Mouse (Mus musculus) CD4-positive, CD25-positive, alpha-beta regulatory T cell, adult 4 months (primary cell): ENCODE data around the gene Ciita. TPM values are rescaled to one million over a fixed set of nuclear protein-coding genes. Genes with fewer than 3 reads are reported as not detected.

Source experiments
- ATAC-seq: one replicate; pipeline ENCODE4 v1.8.0; 2017
- polyA plus RNA-seq, 2 experiments: library from polyadenylated mRNA; unstranded; fragments of 100-300 nt; shearing (Covaris generic); gene quantifications; one replicate each; pipeline ENCODE4 v1.2.1; 2017

The Ciita gene
- 1 to 10 TPM in 1 of 2 experiments, under 1 TPM in 1; 0.81 to 7.1 TPM for polyA plus RNA-seq

DNA sequence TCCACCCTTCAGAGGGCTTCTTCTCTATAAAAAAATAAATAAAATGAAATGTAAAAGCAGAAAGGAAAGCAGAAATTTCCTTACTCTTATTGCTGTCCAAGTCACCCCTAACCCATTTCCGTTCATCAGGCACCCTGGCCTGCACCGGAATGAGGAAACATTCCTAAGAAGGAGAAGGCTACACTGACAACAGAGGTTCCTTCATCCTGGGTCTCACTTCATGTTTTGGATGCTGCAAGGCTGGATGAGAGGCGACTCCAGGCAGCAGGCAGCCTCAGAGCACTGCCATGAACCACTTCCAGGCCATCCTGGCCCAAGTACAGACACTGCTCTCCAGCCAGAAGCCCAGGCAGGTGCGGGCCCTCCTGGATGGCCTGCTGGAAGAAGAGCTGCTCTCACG is at the start of gene Ciita:
TSS of gene Ciita (plus strand) at position 203 of the 400 bp plus-strand sequence.
- ATAC-seq, result no peak

DNA sequence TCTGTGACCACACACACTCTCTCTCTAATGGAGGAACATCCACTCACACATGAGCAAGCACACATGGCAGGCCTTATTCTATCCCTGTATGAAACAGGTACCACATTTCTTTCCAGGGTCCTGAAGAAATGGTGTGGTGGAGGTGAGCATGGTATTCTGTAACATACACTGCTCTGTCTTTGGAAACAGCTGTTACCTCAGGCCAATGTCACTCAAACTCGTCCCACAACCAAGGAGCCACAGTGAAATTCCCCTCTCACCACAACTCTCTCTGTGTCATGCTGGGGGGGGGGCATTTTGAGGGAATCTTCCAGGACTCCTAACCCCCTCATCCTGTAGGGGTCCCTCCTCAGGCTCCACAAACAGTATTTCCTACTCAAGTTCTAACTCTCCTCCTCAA is 47.9 kb upstream of the Ciita start:
- no peak for ATAC-seq

DNA sequence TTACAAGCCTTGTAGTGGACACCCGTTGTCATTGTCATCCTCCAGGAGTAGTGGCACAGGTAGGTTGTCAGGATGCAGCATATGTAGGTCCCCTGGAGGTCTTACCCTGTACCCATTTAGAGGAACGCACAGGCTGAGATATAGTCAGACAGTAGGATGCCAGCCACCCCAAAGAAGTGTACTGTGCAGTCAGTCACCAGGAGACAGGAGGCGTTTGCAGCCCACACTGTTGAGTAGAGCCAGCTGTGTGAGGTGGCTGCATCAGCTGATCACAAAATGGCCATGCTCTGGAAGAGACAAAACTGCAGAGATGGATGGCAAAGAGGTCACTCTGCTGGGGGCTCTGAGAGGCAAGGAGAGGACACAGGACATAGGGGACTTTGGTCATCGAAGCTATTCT is 47.5 kb upstream of the Ciita start:
- ATAC-seq, result no peak

DNA sequence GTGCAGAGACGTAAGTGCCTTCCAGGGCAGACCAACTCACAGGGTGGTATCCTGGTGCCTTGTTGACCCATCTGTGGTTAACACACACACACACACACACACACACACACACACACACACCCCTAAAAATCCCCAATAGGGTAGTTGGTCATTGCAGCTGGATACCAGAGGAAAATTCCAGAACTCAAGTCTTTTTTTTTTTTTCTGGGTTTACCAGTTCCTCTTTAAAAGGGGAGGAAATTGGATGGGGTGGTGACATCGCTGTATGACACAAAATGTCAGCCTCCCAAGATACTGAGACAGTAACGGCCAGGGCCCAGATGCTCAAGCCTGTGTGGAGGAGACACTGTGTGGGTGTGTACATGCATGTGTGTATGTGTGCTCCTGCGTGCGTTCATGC is 46.5 kb upstream of the Ciita start:
- ATAC-seq, result no peak

DNA sequence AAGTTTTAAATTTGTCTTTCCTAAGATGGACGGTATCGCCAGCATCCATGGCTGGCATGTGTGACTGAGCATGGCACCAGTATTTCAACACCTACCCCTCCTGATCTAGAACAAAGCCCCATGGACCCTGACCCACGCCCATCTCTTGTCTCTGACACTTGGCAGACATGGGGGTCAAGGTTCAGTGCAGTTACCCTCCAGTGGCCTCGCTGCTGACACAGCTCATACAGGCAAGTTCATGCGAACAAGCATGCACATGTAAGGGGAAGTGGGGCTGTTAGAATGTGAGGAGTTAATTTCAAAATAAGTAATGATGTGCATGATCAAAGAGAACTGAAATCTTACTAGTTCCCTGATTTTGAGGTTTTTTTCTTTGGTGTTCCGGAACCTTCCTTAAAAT is 43.7 kb upstream of the Ciita start:
- ATAC-seq, result no peak

DNA sequence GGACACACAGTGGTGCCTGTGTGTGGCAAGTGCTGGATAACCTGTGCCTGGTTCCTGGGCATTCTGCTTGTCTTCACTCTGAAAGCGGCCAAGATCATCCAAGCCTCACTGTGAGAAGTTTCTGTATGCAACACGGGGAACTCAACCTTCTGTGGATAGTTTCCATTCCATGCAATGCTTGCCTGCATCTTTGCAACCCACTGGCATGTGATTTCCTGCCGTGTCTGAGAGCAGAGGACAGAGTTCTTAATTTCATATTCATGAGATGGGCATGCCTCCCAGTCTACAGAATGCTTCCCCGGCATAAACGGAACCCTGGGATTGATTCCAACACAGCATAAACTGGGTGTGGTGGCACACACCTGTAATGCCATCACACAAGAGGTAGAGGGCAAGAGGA is 41.8 kb upstream of the Ciita start:
- no peak for ATAC-seq

DNA sequence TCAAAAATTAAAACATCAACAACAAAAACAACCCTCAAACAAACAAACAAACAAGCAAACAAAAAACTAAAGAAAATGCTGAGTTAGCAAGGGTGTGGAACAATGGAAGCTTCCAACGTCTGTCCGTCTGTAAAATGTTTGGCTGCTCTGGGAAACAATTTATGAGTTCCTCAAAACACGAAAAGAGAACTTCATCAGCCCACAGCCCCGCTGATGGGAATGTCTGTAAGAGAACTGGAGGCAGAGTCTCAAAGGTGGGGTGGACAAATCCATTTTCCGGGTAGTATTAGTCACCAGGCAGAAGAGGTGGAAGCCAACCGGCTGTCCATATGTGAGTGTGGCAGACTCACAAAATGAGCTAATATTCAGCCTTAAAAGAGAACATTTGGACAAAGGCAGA is 38.5 kb upstream of the Ciita start:
- no peak for ATAC-seq

GRCm38 (mm10) chr16:10441761-10442160 is 38.1 kb upstream of the Ciita start:
- no peak for ATAC-seq

DNA sequence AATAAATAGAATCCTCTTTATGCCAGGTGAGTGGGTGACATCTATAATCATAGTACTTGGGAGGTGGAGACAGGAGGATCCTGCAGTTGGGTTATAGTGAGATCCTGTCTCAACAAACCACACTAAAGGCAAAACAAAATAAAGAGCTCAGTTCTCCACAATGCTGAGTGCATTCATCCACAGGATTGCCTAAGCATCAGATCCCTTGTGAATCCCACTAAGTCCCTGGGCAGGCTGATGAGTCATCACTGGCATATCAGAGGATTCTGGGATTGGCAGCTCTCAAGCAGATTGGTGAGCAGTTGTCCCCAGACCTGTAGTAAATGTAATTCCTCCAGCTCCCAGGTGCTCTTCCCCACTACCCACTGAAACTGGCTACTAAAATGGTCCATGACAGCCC is 36.1 kb upstream of the Ciita start:
- ATAC-seq, result no peak

- ATAC-seq, result no peak
Measured at GRCm38 (mm10) chr16:10446573-10447263, 33.1 kb upstream of the Ciita start.

GRCm38 (mm10) chr16:10447264-10447594 is 32.6 kb upstream of the Ciita start, which contains the start of gene Tvp23a:
Gene Tvp23a, minus strand, starts transcription at chr16:10447362.
- no peak for ATAC-seq

DNA sequence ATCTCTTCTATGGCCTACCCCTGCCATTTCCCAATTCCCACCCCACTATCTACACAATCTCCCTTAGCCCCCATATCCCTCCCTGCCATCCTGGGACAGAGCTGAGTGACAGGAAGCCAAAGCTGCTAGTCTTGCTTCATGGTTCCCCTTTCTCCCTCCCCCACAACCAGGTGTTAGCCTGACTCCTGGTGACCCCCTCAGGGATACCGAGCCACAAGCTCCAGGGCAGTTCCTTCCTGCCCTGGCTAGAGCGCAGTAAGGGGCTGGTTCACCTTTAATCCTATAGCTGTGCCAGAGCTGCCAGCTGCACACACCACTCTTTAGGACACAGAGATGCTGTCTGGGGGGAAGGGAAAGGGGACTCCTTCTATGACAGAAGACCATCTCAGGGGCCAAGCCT is 32.1 kb upstream of the Ciita start:
- no peak for ATAC-seq

- no peak for ATAC-seq
Measured at GRCm38 (mm10) chr16:10448931-10449330, 30.9 kb upstream of the Ciita start.

- ATAC-seq, result no peak
Measured at GRCm38 (mm10) chr16:10451906-10452305, 28.0 kb upstream of the Ciita start.

DNA sequence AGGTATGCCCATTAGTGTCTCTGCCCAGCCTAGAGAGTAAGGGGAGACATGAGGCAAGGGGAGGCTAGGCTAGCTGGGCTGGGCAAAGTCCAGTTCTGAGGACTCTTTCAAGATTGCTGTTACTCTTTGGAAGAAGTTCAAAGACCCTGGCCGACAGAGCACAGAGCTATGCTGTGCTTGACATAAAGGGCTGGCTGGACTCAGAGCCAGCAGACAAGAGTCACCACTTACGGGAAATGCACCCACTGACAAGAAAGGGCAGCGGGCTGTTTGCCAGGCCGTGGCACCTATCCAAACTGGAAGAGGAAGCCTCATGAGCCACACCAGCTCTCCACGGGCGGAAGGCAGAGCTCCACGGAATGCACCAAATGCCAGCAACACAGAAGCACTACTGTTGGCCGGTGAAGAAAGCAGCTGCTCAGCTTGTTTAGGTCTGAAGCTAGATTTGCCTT is 27.4 kb upstream of the Ciita start:
- ATAC-seq, result no peak

DNA sequence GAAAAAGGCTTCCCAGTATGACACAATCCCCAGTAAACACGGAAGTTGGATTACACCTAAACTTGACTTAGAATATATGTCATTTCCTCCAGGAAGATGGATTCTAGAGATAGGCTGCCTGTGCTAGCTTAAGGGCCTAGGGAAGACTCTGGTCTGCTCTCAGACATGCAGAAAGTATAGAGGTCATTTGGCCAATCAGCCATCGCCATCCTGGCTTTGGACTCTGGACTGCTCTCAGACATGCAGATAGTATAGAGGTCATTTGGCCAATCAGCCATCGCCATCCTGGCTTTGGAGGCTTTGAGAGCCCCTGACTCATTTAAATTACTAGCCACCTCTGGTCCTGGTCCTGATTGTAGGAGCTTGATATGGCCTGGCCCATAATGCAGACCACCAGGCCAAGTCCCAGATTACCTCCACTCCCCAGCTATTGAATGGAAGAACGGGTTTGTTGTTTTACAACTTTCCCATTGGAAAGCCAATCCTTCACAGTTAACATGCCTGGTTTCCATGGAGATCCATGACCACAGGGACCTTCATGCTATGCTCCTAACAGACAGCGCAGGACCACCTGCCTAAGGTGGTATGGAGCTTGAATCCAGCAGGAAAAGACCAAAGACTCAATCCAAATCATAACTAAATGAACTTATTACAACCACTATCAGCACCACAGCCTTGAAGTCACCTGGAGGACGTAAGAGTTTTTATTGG is 25.8 kb upstream of the Ciita start:
- no peak for ATAC-seq

- no peak for ATAC-seq
Measured at GRCm38 (mm10) chr16:10454583-10454974, 25.3 kb upstream of the Ciita start.

DNA sequence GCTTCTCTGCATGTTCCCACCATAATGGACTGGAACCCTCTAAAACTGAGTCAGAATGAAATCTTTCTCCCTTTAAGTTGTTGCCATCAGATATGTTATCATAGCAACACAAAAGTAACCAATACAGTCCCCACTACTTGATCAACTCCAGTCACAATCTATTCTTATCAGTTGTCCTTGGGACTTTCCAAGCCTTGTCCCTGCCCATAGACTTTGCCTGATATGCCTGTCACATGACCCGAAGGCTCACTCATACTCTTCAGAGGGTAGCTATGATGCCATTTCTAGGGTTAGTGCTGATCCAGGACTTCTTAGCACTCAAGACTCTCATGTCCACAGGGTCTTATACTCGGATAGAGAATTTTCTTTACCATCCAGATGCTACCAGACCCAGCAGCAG is 19.7 kb upstream of the Ciita start:
- no peak for ATAC-seq

DNA sequence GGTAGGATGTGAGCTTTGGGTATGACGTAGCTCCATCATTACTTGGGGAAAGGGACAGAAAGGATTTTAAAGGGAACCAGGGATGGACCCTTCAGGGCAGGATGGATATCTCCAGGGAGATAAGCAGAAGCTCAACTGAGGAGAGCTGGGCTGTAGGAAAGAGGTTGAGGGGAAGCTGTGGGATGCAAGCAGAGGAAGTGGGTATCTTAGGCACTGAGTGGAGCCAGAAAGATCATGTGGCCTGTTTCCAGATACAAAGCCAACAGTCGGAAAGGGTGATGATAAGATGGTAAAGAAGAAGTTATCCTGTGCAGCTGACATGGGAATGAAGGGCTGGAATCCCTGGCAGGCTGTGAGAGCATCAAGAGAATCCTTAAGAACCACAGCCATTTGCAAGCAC is 18.7 kb upstream of the Ciita start:
- ATAC-seq, result no peak

DNA sequence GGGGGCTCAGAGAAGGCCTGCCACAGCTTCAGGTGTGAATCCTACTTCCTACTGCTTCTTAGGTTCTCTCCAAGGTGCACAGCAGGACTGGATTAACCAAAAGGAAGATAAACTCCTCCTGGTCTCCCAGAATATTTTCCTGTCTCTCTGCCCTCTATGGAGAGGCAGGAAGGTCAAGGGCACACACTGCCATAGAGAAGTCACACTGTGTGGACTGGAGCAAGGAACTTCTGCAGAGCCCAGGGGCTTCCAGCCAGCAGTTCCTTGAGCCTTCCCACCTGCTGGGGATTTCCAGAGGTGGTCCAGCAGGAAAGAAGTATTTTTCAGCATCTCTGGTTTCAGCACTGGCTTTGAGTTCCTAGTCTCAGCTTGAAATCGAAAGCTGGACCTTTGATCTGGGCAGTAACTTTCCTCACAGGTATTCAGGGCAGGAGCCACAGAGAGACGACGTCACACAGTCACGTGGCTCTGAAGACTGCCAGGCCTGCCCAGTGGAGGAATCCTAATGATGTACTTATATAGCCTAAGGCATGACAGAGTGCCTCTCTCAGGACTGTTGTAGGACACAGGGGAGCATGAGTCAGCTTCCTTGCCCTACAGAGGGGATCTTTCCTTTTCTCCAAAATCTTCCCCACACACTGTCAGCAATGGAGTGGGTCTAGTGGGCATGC is 14.7 kb upstream of the Ciita start:
- ATAC-seq, result no peak

- ATAC-seq, result no peak
Measured at GRCm38 (mm10) chr16:10467391-10468107, 12.3 kb upstream of the Ciita start.

DNA sequence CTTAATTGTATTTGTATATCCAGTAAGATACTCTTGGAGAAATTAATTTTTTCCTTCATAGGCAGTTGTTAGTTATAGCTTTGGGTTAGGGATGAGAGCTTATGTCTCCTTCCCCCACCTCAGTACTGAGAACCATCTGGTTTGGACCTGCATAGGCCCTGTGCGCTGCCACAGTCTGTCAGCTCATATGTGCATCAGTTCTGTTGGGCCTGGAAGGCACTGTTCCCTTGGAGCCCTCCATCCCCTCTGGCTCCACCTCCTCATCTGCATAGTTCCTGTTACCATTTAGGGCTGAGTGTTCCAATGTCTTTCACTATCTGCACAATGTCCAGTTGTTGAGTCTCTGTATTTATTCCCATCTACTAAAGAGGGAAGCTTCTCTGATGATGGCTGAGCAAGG is 11.7 kb upstream of the Ciita start:
- ATAC-seq, result no peak

GRCm38 (mm10) chr16:10471950-10472349 is 7.9 kb upstream of the Ciita start:
- ATAC-seq, result no peak
